Mouse (Mus musculus): ENCODE measurements around the gene Lag3.
A peak's percentile ranks its signal among the peaks of the same experiment; 100 is the strongest.

DNA sequence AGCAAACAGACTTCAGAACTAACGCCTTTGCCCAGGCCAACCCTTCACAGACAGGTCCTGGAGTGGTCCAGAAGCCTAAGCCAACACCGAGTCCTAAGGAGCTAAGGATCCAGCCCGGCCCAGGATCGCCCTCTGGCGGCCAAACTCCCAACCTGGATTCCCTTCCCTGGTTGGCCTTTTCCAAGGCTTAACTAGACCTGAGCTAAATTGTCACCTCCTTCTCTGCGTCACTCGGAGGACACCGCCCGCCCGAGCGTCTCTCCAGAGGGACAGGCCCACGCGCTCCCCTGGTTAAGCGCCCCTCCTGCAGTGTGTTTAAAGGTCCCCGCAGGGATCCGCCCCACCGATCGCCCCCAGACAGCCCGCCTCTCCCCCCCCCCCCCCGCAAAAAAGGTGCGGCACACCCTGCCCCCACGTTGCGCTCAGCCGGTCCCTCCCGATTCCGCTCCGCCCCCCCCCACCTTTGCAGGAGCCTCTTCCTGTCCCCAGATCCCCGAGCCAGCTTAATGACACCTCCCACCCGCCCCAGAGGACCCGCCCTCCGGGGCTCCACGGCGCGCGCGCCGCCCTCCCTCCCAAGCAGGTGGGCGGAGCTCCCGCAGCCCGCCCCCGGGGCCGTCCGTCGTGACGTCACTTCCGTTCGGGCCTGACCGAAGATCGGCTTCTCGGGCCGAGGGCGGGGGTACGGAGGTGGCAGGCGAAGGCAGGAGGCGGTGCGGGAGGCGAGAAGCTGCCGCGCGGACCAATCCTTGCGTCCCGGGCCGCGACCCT is 19.4 kb upstream of the Lag3 start, which contains the start of gene Mlf2:
- TF ChIP-seq CTCF (IDR thresholded peaks at IDR 0.05; ENCODE audit: extremely low read depth, insufficient read depth, insufficient read length, insufficient replicate concordance) (peak; percentile 86), POLR2A (IDR thresholded peaks at IDR 0.05; ENCODE audit: low read depth, low read length) (peak; percentile 69)
